Mouse (Mus musculus): ENCODE measurements at regions not wholly inside any gene's neighbourhood (a gene's known extent, or its start where the extent isn't known, plus 50 kb on each side); places are given as distances from the start of the nearest gene placed in this dataset.
A peak's percentile ranks its signal among the peaks of the same experiment; 100 is the strongest.
"Not testable (repeated sequence)": the region's sequence is repeated elsewhere in the genome, so short reads cannot be mapped to it uniquely, and the experiment has no call there.

- 74% methylated on average over 4 of the region's 4 CpGs for WGBS
- Histone ChIP-seq H3K9ac (replicated peaks; ENCODE audit: low read depth) (no peak overlapping the region), H3K4me1 (ENCODE audit: insufficient read depth, low read depth, low read length) (peaks cover 7% of the 10 kb centered on the region; the same call in 1 of the 2 replicates), H3K36me3 (ENCODE audit: insufficient read depth, low read length) (no peaks in the 10 kb centered on the region), H3K27me3 (replicated peaks; ENCODE audit: insufficient read depth, low read length) (no peaks in the 10 kb centered on the region), H3K4me3 (ENCODE audit: low read depth, low read length) (no peak overlapping the region), H3K27ac (ENCODE audit: low read length) (no peak overlapping the region), H3K9me3 (ENCODE audit: low read length) (no peaks in the 10 kb centered on the region), H3K4me2 (replicated peaks; ENCODE audit: low read depth, low read length) (no peak overlapping the region)
- no peak for ATAC-seq
- TF ChIP-seq CTCF (IDR thresholded peaks at IDR 0.05): no peak
- no peak for TF ChIP-seq EP300 (IDR thresholded peaks at IDR 0.05)
- no peak for DNase-seq (ENCODE audit: low spot score)
Measured at GRCm38 (mm10) chr15:38425506-38425905, 1000.2 kb downstream of the 4930447A16Rik start.

GRCm38 (mm10) chr15:38427966-38428365 lies 1002.6 kb downstream of the 4930447A16Rik start:
- Histone ChIP-seq H3K27ac (ENCODE audit: low read length) (no peak overlapping the region), H3K9ac (replicated peaks; ENCODE audit: low read depth) (no peak overlapping the region), H3K27me3 (replicated peaks; ENCODE audit: insufficient read depth, low read length) (no peaks in the 10 kb centered on the region), H3K9me3 (ENCODE audit: low read length) (no peaks in the 10 kb centered on the region), H3K4me2 (replicated peaks; ENCODE audit: low read depth, low read length) (no peak overlapping the region), H3K36me3 (ENCODE audit: insufficient read depth, low read length) (no peaks in the 10 kb centered on the region), H3K4me3 (ENCODE audit: low read depth, low read length) (no peak overlapping the region), H3K4me1 (ENCODE audit: insufficient read depth, low read depth, low read length) (no peaks in the 10 kb centered on the region)
- 39% methylated on average over 1 of the region's 1 CpGs for WGBS
- TF ChIP-seq EP300 (IDR thresholded peaks at IDR 0.05) (no peak), CTCF (IDR thresholded peaks at IDR 0.05) (no peak)
- ATAC-seq (no peak), DNase-seq (ENCODE audit: low spot score) (no peak)

- peak; percentile 83 for DNase-seq (ENCODE audit: low spot score)
Measured at GRCm38 (mm10) chr15:38431668-38432067, 1006.3 kb downstream of the 4930447A16Rik start.

GRCm38 (mm10) chr15:38433386-38433785 lies 1008.0 kb downstream of the 4930447A16Rik start:
- TF ChIP-seq EP300 (IDR thresholded peaks at IDR 0.05) (no peak), CTCF (IDR thresholded peaks at IDR 0.05) (no peak)
- Histone ChIP-seq H3K27me3 (replicated peaks; ENCODE audit: insufficient read depth, low read length) (no peaks in the 10 kb centered on the region), H3K9me3 (ENCODE audit: low read length) (0 out of 2 replicates have a peak, but pooled peaks cover 3% of the 10 kb centered on the region), H3K27ac (ENCODE audit: low read length) (no peak overlapping the region), H3K9ac (replicated peaks; ENCODE audit: low read depth) (no peak overlapping the region), H3K4me1 (ENCODE audit: insufficient read depth, low read depth, low read length) (no peaks in the 10 kb centered on the region), H3K36me3 (ENCODE audit: insufficient read depth, low read length) (no peaks in the 10 kb centered on the region), H3K4me2 (replicated peaks; ENCODE audit: low read depth, low read length) (no peak overlapping the region), H3K4me3 (ENCODE audit: low read depth, low read length) (no peak overlapping the region)
- DNase-seq (ENCODE audit: low spot score) (peak; percentile 44), ATAC-seq (no peak)
- WGBS: 57% methylated on average over 7 of the region's 7 CpGs

More at GRCm38 (mm10) chr15:38431668-38432067, 1006.3 kb downstream of the 4930447A16Rik start:
- Histone ChIP-seq H3K4me1 (ENCODE audit: insufficient read depth, low read depth, low read length) (no peaks in the 10 kb centered on the region), H3K9me3 (ENCODE audit: low read length) (0 out of 2 replicates have a peak, but pooled peaks cover 3% of the 10 kb centered on the region), H3K27me3 (replicated peaks; ENCODE audit: insufficient read depth, low read length) (no peaks in the 10 kb centered on the region), H3K9ac (replicated peaks; ENCODE audit: low read depth) (no peak overlapping the region), H3K4me3 (ENCODE audit: low read depth, low read length) (no peak overlapping the region), H3K36me3 (ENCODE audit: insufficient read depth, low read length) (no peaks in the 10 kb centered on the region), H3K4me2 (replicated peaks; ENCODE audit: low read depth, low read length) (no peak overlapping the region), H3K27ac (ENCODE audit: low read length) (no peak overlapping the region)
- 48% methylated on average over 2 of the region's 2 CpGs for WGBS
- peak; percentile 95 for ATAC-seq
- peak; percentile 68 for TF ChIP-seq CTCF (IDR thresholded peaks at IDR 0.05)
- no peak for TF ChIP-seq EP300 (IDR thresholded peaks at IDR 0.05)

- not testable (repeated sequence) for H3K27me3 ChIP-seq (replicated peaks; ENCODE audit: insufficient read depth, low read length); H3K36me3 ChIP-seq (ENCODE audit: insufficient read depth, low read length); DNase-seq (ENCODE audit: low spot score); H3K4me2 ChIP-seq (replicated peaks; ENCODE audit: low read depth, low read length); H3K27ac ChIP-seq (ENCODE audit: low read length); H3K4me1 ChIP-seq (ENCODE audit: insufficient read depth, low read depth, low read length); H3K9me3 ChIP-seq (ENCODE audit: low read length); H3K4me3 ChIP-seq (ENCODE audit: low read depth, low read length); H3K9ac ChIP-seq (replicated peaks; ENCODE audit: low read depth); ATAC-seq
- 92% methylated on average over 2 of the region's 2 CpGs for WGBS
Measured at GRCm38 (mm10) chr15:38434239-38434638, 1008.9 kb downstream of the 4930447A16Rik start.

All from lung, postnatal 0 days (tissue).